Mouse (Mus musculus) hindbrain, embryonic 10.5 days (tissue): Measurements from ENCODE around the gene Adgrb3. TPM values are rescaled to one million over a fixed set of nuclear protein-coding genes. Genes with fewer than 3 reads are reported as not detected.

ENCODE experiments used
- DNase-seq: peaks from one replicate; pipeline ENCODE4 v3.0.0-alpha.2; 2017; ENCODE audit warnings: low spot score
- H3K27ac ChIP-seq: fragments of 300-500 bp; sonication (generic); 2 replicates; pipeline ENCODE4 v1.5.1; 2016; ENCODE audit warnings: mild to moderate bottlenecking, moderate library complexity
- H3K27me3 ChIP-seq: fragments of 300-500 bp; sonication (generic); 2 replicates; pipeline ENCODE4 v1.6.1; 2016; ENCODE audit warnings: mild to moderate bottlenecking; ENCODE audit not compliant: poor library complexity, insufficient read depth, severe bottlenecking
- H3K36me3 ChIP-seq: fragments of 300-500 bp; sonication (generic); 2 replicates; pipeline ENCODE4 v1.6.1; 2016; ENCODE audit warnings: mild to moderate bottlenecking, moderate library complexity
- H3K4me1 ChIP-seq: fragments of 300-500 bp; sonication (generic); replicated peaks from 2 replicates; pipeline ENCODE4 v1.6.1; 2016; ENCODE audit warnings: mild to moderate bottlenecking
- H3K4me3 ChIP-seq: fragments of 300-500 bp; sonication (generic); 2 replicates; pipeline ENCODE4 v1.5.1; 2016; ENCODE audit warnings: mild to moderate bottlenecking, moderate library complexity
- H3K9me3 ChIP-seq: fragments of 300-500 bp; sonication (generic); 2 replicates; pipeline ENCODE4 v1.6.1; 2016; ENCODE audit warnings: mild to moderate bottlenecking, moderate library complexity
- WGBS: fragments of 180-500 bp; shearing (Covaris S2); methylation state at CpG from one replicate; pipeline ENCODE4 v1.1.7; 2016; 5-methylcytosine and 5-hydroxymethylcytosine counted together
- polyA plus RNA-seq: library from polyadenylated mRNA; unstranded; fragments of >200 nt; fragmentation: Nextera tagmentation; extraction: Ambion mirVana; gene quantifications from 2 replicates; pipeline ENCODE4 v1.2.1, GENCODE M21; 2016

The Adgrb3 gene
- polyA plus RNA-seq = 2.6 and 8.4 TPM in 2 replicates

DNA sequence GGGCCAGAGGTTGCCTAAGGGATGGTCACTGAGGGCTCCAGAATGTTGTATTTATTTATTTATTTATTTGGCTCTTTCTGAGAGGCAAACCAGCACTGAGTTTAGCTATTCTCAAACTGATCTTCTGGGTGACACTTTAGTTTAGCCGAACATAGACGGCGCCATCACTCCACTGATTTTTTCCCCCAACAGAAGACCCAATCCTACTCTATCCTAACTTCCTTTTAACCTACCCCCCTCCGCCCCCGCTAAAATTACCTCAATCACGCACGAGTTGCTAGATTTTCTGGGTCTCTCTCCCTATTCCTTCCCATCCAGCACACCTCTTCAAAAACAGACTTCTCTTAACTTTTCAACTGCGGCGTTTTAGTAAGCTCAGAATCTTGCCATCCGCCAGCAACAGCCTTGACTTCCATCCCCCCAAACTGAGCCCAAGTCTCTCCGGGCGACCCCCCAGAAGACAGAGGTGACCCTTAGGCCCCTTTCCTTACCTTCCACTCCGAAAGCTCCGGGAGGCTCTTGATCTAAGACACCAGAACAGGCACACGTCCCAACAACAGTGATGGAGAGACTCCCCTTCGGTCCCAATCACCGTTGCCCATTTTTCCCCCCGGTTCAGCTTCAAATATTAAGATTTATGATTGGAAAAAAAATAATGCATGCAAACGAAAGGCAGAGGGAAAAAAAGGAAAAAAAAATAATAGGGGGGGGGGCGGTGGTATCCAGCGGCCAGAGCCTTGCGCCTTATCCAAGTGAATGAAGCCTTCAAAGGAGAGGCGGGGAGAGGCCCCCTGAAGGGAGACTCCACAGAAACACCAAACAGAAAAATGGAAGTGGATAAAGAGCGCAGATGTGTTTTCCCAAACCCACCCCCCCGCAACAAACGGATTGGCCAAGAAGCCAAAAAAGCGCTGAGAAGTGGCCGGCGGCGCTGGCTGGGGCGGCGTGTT is at the start of gene Adgrb3:
Gene Adgrb3 (minus strand): TSS at position 737 of the 950 bp plus-strand sequence.
- peak; percentile 27 for DNase-seq
- Histone ChIP-seq H3K4me3 (peak within 1 kb of the TSS; percentile 66), H3K27ac (peak within 1 kb of the TSS; percentile 90), H3K36me3 (no peaks in the 10 kb centered on the region), H3K4me1 (peaks cover 45% of the 10 kb centered on the region), H3K27me3 (peaks cover 10% of the 10 kb centered on the region), H3K9me3 (no peaks in the 10 kb centered on the region)
- 3% methylated on average over 32 of the region's 32 CpGs for WGBS

- 90% methylated on average over 5 of the region's 5 CpGs for WGBS
- H3K4me1 ChIP-seq = no peaks in the 10 kb centered on the region
- H3K9me3 ChIP-seq = no peaks in the 10 kb centered on the region
- no peak overlapping the region for H3K4me3 ChIP-seq
- DNase-seq = no peak
- no peaks in the 10 kb centered on the region for H3K36me3 ChIP-seq
- no peak overlapping the region for H3K27ac ChIP-seq
- H3K27me3 ChIP-seq = no peaks in the 10 kb centered on the region
Measured at GRCm38 (mm10) chr1:25877526-25877925, 48.0 kb upstream of the Adgrb3 start.

GRCm38 (mm10) chr1:25857473-25857872 is 28.0 kb upstream of the Adgrb3 start:
- H3K4me1 ChIP-seq = no peaks in the 10 kb centered on the region
- 90% methylated on average over 2 of the region's 2 CpGs for WGBS
- no peaks in the 10 kb centered on the region for H3K9me3 ChIP-seq
- H3K4me3 ChIP-seq = no peak overlapping the region
- no peaks in the 10 kb centered on the region for H3K36me3 ChIP-seq
- no peak for DNase-seq
- H3K27ac ChIP-seq = no peak overlapping the region
- no peaks in the 10 kb centered on the region for H3K27me3 ChIP-seq

DNA sequence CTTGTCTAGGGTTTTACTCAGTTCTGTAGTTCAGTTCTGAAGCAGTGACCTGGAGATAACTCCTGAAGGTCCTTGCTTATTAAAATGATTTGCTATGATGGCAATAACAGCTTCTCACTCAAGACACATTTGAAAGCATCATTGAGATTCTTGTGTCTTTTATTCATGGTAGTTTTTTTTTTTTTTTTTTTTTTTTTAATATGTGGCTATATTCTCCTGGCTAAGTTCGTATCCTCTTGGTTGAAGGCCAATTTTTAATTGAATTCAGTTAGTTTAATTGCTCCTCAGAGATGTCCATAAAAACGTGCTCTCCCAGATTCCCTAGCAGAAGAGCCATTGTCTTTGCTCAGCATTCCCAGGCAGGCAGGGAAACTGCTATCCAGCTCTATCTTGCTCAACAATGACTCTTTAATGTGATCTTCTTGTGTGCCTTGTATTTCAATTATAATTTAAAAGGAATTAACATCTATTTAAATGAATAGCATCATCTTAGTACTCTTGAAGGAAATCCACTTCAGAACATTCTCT is 25.0 kb upstream of the Adgrb3 start:
- Histone ChIP-seq H3K9me3 (no peaks in the 10 kb centered on the region), H3K27ac (no peak overlapping the region), H3K4me1 (no peaks in the 10 kb centered on the region), H3K4me3 (no peak overlapping the region), H3K27me3 (no peaks in the 10 kb centered on the region), H3K36me3 (no peaks in the 10 kb centered on the region)
- no peak for DNase-seq
- WGBS = 50% methylated on average over 2 of the region's 2 CpGs

DNA sequence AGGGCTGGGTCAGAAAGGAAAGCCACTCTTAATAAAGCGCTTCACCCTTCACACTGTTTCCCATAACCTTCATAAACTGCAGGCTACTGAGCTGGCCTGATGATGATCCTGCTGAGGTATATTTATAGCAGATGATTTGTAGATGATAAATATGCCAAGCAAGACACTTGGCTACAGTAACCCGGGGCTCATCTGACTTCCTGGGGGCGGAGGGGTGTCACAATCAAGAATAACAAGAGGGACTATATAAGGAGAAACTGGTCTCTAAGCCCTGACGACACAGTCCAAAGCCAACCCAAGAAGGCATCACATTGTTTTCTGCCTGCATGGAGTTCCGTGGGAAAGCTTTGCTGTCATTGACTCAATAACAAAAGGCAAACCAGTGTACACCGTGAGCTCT is 2.8 kb upstream of the Adgrb3 start:
- no peak overlapping the region for H3K4me3 ChIP-seq
- WGBS = 44% methylated on average over 6 of the region's 6 CpGs
- no peak for DNase-seq

GRCm38 (mm10) chr1:25831521-25831900 is 2.0 kb upstream of the Adgrb3 start:
- no peaks in the 10 kb centered on the region for H3K9me3 ChIP-seq
- H3K36me3 ChIP-seq = no peaks in the 10 kb centered on the region
- H3K4me3 ChIP-seq = peak overlapping the region; percentile 66
- DNase-seq = no peak
- peaks cover 10% of the 10 kb centered on the region for H3K27me3 ChIP-seq
- H3K4me1 ChIP-seq = peaks cover 26% of the 10 kb centered on the region
- WGBS = 30% methylated on average over 2 of the region's 2 CpGs
- H3K27ac ChIP-seq = no peak overlapping the region

More for the DNA sequence above, 2.8 kb upstream of the Adgrb3 start:
- H3K27me3 ChIP-seq = peaks cover 9% of the 10 kb centered on the region
- H3K9me3 ChIP-seq = no peaks in the 10 kb centered on the region
- no peak overlapping the region for H3K27ac ChIP-seq
- no peaks in the 10 kb centered on the region for H3K36me3 ChIP-seq
- peaks cover 23% of the 10 kb centered on the region for H3K4me1 ChIP-seq

DNA sequence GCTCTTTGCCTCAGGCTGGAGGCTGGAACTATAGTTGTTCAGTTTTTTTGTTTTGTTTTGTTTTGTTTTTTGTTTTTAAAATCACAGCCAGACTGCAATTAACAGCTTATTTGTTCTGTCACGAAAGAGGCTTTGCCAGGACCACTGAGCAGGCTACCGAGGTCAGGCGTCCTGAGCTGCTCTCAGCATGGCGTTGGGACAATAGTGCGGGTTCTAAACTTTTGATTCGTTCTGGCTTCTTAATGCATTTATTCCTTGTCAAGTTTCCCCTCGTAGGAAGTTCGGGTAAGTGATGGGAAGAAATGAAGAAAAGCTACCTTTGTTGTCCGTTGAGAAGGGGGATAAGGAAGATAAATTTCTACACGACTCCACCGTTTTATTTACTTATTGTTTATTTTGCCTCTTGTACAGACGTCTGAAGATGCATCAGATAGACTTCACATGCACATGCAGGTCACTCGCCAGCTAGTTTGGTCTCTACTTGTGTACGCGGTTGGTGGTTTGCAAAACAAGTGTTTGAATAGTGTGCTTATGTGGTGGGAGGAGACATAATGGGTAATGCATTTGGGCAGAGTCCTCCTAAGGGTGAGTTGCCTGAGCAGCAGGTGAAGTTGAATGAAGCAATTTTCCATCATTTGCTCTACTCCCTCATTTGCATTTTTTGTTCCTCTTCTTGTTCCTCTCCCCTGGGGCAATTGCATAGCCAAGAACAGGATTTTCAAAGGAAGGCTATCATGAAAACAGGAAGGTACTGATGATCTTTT is 1.4 kb upstream of the Adgrb3 start:
- Histone ChIP-seq H3K4me1 (peaks cover 28% of the 10 kb centered on the region), H3K36me3 (no peaks in the 10 kb centered on the region), H3K27ac (peak overlapping the region; percentile 90), H3K27me3 (peaks cover 10% of the 10 kb centered on the region), H3K9me3 (no peaks in the 10 kb centered on the region), H3K4me3 (peak overlapping the region; percentile 66)
- WGBS = 3% methylated on average over 15 of the region's 15 CpGs
- no peak for DNase-seq

DNA sequence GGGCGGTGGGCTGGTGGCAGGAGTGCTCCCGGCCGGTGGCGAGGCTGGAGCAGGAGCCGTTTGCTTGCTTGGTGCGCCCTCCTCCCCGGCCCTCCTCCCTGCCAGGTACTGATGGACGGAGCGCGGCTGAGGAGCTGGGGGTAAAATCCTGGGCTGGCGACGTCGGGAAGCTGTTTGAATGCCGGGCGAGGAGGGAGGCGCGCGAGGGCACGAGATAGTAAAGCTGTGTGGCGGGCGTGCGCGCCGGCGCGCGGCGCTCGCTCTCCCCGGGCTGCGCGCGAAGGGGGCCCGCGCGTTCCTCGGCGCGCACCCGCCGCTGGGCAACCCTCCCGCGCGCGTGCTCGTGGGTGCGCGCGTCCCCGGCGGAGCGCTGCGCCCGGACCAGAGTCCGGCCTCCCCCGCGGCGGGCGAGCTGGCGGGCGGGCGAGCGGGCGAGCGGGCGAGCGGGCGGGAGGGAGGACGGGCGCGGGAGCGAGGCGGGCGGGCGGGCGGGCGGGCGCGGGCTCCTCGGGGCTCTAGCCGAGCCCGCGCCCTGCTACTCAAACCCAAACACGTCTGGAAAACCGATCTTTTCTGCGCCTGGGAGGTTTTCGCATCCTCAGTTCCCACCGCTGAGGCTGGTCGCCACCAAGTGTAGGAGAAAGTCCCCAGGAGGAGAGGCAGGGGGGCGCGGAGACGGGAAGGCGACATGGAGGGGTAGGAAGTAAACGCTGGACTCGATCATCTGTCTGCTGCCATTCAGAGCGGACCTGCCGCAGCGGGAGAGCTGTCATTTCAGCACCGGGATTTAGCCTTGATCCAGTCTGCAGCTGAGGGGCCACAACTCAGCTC is 629 bp upstream of the Adgrb3 start:
- DNase-seq = peak; percentile 76
- Histone ChIP-seq H3K27me3 (peaks cover 10% of the 10 kb centered on the region), H3K4me1 (peaks cover 36% of the 10 kb centered on the region), H3K9me3 (no peaks in the 10 kb centered on the region), H3K36me3 (no peaks in the 10 kb centered on the region), H3K27ac (peak overlapping the region; percentile 90), H3K4me3 (peak overlapping the region; percentile 66)
- under 1% methylated on average over 96 of the region's 99 CpGs for WGBS

- H3K27me3 ChIP-seq = peaks cover 10% of the 10 kb centered on the region
- no peaks in the 10 kb centered on the region for H3K36me3 ChIP-seq
- DNase-seq = no peak
- WGBS = 67% methylated on average over 9 of the region's 9 CpGs
- peaks cover 48% of the 10 kb centered on the region for H3K4me1 ChIP-seq
- peak overlapping the region; percentile 66 for H3K4me3 ChIP-seq
- no peak overlapping the region for H3K27ac ChIP-seq
- H3K9me3 ChIP-seq = no peaks in the 10 kb centered on the region
Measured at GRCm38 (mm10) chr1:25828071-25828755, 1.3 kb downstream of the Adgrb3 start.

DNA sequence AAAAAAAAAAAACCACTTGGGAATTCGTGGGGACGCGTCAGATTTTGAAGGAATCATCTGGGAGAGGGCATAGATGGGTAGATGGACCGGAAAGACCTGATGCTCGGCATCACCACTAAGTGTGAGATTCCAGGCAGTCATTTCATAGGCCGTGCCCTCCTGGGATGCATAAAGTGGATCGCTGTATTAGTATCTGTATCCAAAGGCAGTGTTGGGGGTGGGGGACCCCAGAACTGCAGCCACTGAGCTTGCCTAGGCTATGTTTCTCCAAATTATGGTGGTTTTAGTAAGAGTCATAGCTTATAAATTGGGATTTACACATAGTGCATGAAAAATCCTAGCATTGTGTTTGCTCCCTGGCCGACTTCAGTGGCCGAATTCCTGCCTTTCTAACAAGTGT is 2.1 kb downstream of the Adgrb3 start:
- H3K36me3 ChIP-seq = no peaks in the 10 kb centered on the region
- H3K27me3 ChIP-seq = peaks cover 10% of the 10 kb centered on the region
- peaks cover 45% of the 10 kb centered on the region for H3K4me1 ChIP-seq
- 74% methylated on average over 9 of the region's 9 CpGs for WGBS
- 0 out of 2 replicates have a peak overlapping the region, but pooled peaks have one; percentile 66 for H3K4me3 ChIP-seq
- no peak for DNase-seq
- no peaks in the 10 kb centered on the region for H3K9me3 ChIP-seq
- no peak overlapping the region for H3K27ac ChIP-seq

DNA sequence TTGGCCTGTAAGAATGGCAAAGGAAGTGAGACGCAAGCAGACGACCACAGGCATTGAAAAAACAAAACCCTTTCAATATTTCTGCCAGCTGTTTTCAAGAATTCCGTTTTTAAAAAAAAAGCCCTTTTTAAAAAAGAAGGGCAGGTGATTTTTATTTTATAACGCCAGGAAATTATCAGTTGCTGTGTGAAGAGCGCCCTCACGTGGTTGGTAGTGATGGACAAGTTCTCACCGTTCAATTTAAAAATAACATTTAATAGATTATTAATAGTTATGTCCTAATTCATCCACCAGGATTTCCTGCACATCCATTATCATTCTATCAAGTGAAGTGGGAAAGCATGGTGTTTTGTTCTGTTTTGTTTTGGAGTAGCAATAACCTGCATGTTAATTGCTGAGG is 2.7 kb downstream of the Adgrb3 start:
- Histone ChIP-seq H3K9me3 (no peaks in the 10 kb centered on the region), H3K4me1 (peaks cover 39% of the 10 kb centered on the region), H3K4me3 (no peak overlapping the region), H3K36me3 (no peaks in the 10 kb centered on the region), H3K27me3 (peaks cover 10% of the 10 kb centered on the region), H3K27ac (no peak overlapping the region)
- no peak for DNase-seq
- 14% methylated on average over 7 of the region's 7 CpGs for WGBS

GRCm38 (mm10) chr1:25824626-25825025 is 4.9 kb downstream of the Adgrb3 start:
- no peaks in the 10 kb centered on the region for H3K36me3 ChIP-seq
- H3K9me3 ChIP-seq = no peaks in the 10 kb centered on the region
- DNase-seq = no peak
- H3K27ac ChIP-seq = no peak overlapping the region
- no peak overlapping the region for H3K4me3 ChIP-seq
- peaks cover 10% of the 10 kb centered on the region for H3K27me3 ChIP-seq
- H3K4me1 ChIP-seq = peaks cover 39% of the 10 kb centered on the region
- 29% methylated on average over 4 of the region's 4 CpGs for WGBS
